Mouse (Mus musculus) stomach, embryonic 16.5 days (tissue): ENCODE data around the gene Mybpc2. TPM values are rescaled to one million over a fixed set of nuclear protein-coding genes. Genes with fewer than 3 reads are reported as not detected.

Source experiments
- ATAC-seq: fragments of 200-750 bp; cut with Nextera tagmentation; 2 replicates; pipeline ENCODE4 v1.8.0; 2017; ENCODE audit warnings: moderate number of reproducible peaks, moderate TSS enrichment; ENCODE audit not compliant: insufficient read depth, low FRiP score
- H3K27ac ChIP-seq: fragments of 300-500 bp; sonication (generic); 2 replicates; pipeline ENCODE4 v1.5.1; 2014; ENCODE audit warnings: low read length
- H3K27me3 ChIP-seq: fragments of 300-500 bp; sonication (generic); 2 replicates; pipeline ENCODE4 v1.6.1; 2014; ENCODE audit warnings: low read length, control low read depth, mixed read lengths; ENCODE audit not compliant: control insufficient read depth, insufficient read depth
- H3K36me3 ChIP-seq: fragments of 300-500 bp; sonication (generic); 2 replicates; pipeline ENCODE4 v1.6.1; 2014; ENCODE audit warnings: low read length; ENCODE audit not compliant: control insufficient read depth, insufficient read depth
- H3K4me1 ChIP-seq: fragments of 300-500 bp; sonication (generic); 2 replicates; pipeline ENCODE4 v1.6.1; 2014; ENCODE audit warnings: low read length, control low read depth, mixed read lengths; ENCODE audit not compliant: control insufficient read depth, insufficient read depth
- H3K4me2 ChIP-seq: fragments of 300-500 bp; sonication (generic); 2 replicates; pipeline ENCODE4 v1.6.1; 2014; ENCODE audit warnings: low read depth, low read length, mixed read lengths
- H3K4me3 ChIP-seq: fragments of 300-500 bp; sonication (generic); replicated peaks from 2 replicates; pipeline ENCODE4 v1.5.1; 2014; ENCODE audit warnings: mild to moderate bottlenecking, low read length
- H3K9ac ChIP-seq: fragments of 300-500 bp; sonication (generic); 2 replicates; pipeline ENCODE4 v1.6.1; 2014; ENCODE audit warnings: low read length
- H3K9me3 ChIP-seq: fragments of 300-500 bp; sonication (generic); replicated peaks from 2 replicates; pipeline ENCODE4 v1.6.1; 2016; ENCODE audit warnings: low read length, control low read depth; ENCODE audit not compliant: control insufficient read depth
- WGBS: fragments of 180-500 bp; shearing (Covaris S2); extraction: QIAGEN DNeasy Blood & Tissue Kit; methylation state at CpG from one replicate; pipeline ENCODE4 v1.1.7; 2014; 5-methylcytosine and 5-hydroxymethylcytosine counted together
- polyA plus RNA-seq: library from polyadenylated mRNA; unstranded; fragments of >200 nt; fragmentation: Nextera tagmentation; extraction: Ambion mirVana; gene quantifications from 2 replicates; pipeline ENCODE4 v1.2.1, GENCODE M21; 2015

Mybpc2 gene
- polyA plus RNA-seq, 1 experiment from 2014 or later, result 1.8 TPM

- peaks cover 17% of the 10 kb centered on the region; the same call in 1 of the 2 replicates for H3K36me3 ChIP-seq
- no peaks in the 10 kb centered on the region for H3K27me3 ChIP-seq
- 0 out of 2 replicates have a peak, but pooled peaks cover 4% of the 10 kb centered on the region for H3K9me3 ChIP-seq
- no peak overlapping the region for H3K27ac ChIP-seq
- no peak overlapping the region for H3K4me3 ChIP-seq
- 93% methylated on average over 23 of the region's 23 CpGs for WGBS
- H3K4me2 ChIP-seq, result no peak overlapping the region
- no peak overlapping the region for H3K9ac ChIP-seq
- peaks cover 15% of the 10 kb centered on the region for H3K4me1 ChIP-seq
- no peak for ATAC-seq
Measured at GRCm38 (mm10) chr7:44549621-44550408, 25.4 kb upstream of the Mybpc2 start.

GRCm38 (mm10) chr7:44548497-44549087 is 24.1 kb upstream of the Mybpc2 start, which contains the start of gene Pold1:
Pold1 (minus strand) TSS chr7:44548849.
- H3K27ac ChIP-seq, result peak within 1 kb of the TSS; percentile 73
- H3K36me3 ChIP-seq, result peaks cover 17% of the 10 kb centered on the region; the same call in 1 of the 2 replicates
- under 1% methylated on average over 43 of the region's 43 CpGs for WGBS
- ATAC-seq, result peak; percentile 96
- no peaks in the 10 kb centered on the region for H3K27me3 ChIP-seq
- H3K4me2 ChIP-seq, result peak within 1 kb of the TSS; percentile 90
- H3K4me1 ChIP-seq, result peaks cover 15% of the 10 kb centered on the region
- H3K9me3 ChIP-seq, result 0 out of 2 replicates have a peak, but pooled peaks cover 4% of the 10 kb centered on the region
- H3K9ac ChIP-seq, result peak within 1 kb of the TSS; percentile 78
- peak within 1 kb of the TSS; percentile 73 for H3K4me3 ChIP-seq

DNA sequence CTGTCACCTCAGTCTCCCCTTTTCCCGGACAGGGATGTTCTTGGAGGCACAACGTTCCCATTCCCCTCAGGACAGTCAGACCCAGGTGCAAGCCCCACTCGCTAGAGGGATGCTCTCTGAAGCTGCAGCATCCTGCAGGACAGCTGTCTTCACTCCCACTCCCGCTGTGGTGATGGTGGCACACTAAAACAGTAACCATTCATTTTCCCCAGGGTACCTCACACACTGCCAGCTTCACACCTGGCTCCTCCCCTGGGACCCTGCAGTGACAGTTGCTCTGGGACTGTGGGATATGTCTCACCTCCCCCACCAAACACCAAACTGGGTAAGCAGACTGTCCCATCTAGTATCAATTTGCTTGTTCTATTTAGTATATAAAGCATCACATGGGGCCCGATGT is 23.3 kb upstream of the Mybpc2 start:
- Histone ChIP-seq H3K4me3 (peak overlapping the region; percentile 73), H3K4me2 (peak overlapping the region; percentile 90), H3K9ac (peak overlapping the region; percentile 78), H3K27me3 (no peaks in the 10 kb centered on the region), H3K4me1 (peaks cover 10% of the 10 kb centered on the region), H3K9me3 (0 out of 2 replicates have a peak, but pooled peaks cover 4% of the 10 kb centered on the region), H3K36me3 (peaks cover 17% of the 10 kb centered on the region; the same call in 1 of the 2 replicates), H3K27ac (no peak overlapping the region)
- no peak for ATAC-seq
- WGBS, result 14% methylated on average over 5 of the region's 5 CpGs

- Histone ChIP-seq H3K4me3 (peak overlapping the region; percentile 73), H3K9me3 (0 out of 2 replicates have a peak, but pooled peaks cover 4% of the 10 kb centered on the region), H3K36me3 (peaks cover 17% of the 10 kb centered on the region; the same call in 1 of the 2 replicates), H3K27ac (no peak overlapping the region), H3K27me3 (no peaks in the 10 kb centered on the region), H3K4me2 (peak overlapping the region; percentile 90; the same call in 1 of the 2 replicates), H3K9ac (peak overlapping the region; percentile 78), H3K4me1 (peaks cover 9% of the 10 kb centered on the region)
- WGBS, result 88% methylated on average over 13 of the region's 13 CpGs
- ATAC-seq, result no peak
Measured at GRCm38 (mm10) chr7:44547041-44547440, 22.6 kb upstream of the Mybpc2 start.

- Histone ChIP-seq H3K4me3 (no peak overlapping the region), H3K27ac (no peak overlapping the region), H3K9me3 (0 out of 2 replicates have a peak, but pooled peaks cover 4% of the 10 kb centered on the region), H3K4me2 (no peak overlapping the region), H3K9ac (no peak overlapping the region), H3K36me3 (peaks cover 14% of the 10 kb centered on the region), H3K27me3 (no peaks in the 10 kb centered on the region), H3K4me1 (peaks cover 9% of the 10 kb centered on the region)
- WGBS, result 92% methylated on average over 3 of the region's 3 CpGs
- ATAC-seq, result no peak
Measured at GRCm38 (mm10) chr7:44546274-44546673, 21.8 kb upstream of the Mybpc2 start.

- WGBS, result 84% methylated on average over 12 of the region's 12 CpGs
- 0 out of 2 replicates have a peak, but pooled peaks cover 4% of the 10 kb centered on the region for H3K9me3 ChIP-seq
Measured at GRCm38 (mm10) chr7:44543071-44543470, 18.6 kb upstream of the Mybpc2 start.

DNA sequence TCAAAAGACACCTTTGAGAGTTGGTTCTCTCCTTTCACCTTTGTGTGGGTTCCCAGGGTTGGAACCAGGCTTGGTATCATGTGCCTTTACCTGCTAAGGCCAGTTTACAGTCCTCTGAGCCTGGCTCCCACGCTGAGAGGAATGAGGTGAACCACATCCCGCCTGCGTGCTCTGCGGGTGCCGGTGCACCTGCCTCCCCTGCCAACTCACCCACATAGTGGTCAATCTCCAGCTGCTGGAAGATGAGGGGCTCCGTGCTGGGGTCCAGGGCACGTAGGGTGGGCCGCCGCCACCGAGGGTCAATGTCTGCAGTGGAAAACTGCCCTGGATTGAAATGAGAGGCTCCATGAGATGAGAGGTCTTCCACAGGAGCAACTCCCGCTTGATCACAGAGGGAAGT is 18.1 kb upstream of the Mybpc2 start:
- 93% methylated on average over 11 of the region's 11 CpGs for WGBS
- no peak overlapping the region for H3K27ac ChIP-seq
- H3K9me3 ChIP-seq, result 0 out of 2 replicates have a peak, but pooled peaks cover 4% of the 10 kb centered on the region
- H3K4me2 ChIP-seq, result no peak overlapping the region
- H3K4me3 ChIP-seq, result no peak overlapping the region
- no peak for ATAC-seq
- peaks cover 21% of the 10 kb centered on the region for H3K36me3 ChIP-seq
- no peak overlapping the region for H3K9ac ChIP-seq
- peaks cover 3% of the 10 kb centered on the region for H3K4me1 ChIP-seq
- no peaks in the 10 kb centered on the region for H3K27me3 ChIP-seq

More at GRCm38 (mm10) chr7:44543071-44543470, 18.6 kb upstream of the Mybpc2 start:
- Histone ChIP-seq H3K27ac (no peak overlapping the region), H3K4me2 (no peak overlapping the region), H3K9ac (no peak overlapping the region), H3K27me3 (no peaks in the 10 kb centered on the region), H3K36me3 (peaks cover 16% of the 10 kb centered on the region), H3K4me3 (no peak overlapping the region), H3K4me1 (peaks cover 8% of the 10 kb centered on the region)
- no peak for ATAC-seq

DNA sequence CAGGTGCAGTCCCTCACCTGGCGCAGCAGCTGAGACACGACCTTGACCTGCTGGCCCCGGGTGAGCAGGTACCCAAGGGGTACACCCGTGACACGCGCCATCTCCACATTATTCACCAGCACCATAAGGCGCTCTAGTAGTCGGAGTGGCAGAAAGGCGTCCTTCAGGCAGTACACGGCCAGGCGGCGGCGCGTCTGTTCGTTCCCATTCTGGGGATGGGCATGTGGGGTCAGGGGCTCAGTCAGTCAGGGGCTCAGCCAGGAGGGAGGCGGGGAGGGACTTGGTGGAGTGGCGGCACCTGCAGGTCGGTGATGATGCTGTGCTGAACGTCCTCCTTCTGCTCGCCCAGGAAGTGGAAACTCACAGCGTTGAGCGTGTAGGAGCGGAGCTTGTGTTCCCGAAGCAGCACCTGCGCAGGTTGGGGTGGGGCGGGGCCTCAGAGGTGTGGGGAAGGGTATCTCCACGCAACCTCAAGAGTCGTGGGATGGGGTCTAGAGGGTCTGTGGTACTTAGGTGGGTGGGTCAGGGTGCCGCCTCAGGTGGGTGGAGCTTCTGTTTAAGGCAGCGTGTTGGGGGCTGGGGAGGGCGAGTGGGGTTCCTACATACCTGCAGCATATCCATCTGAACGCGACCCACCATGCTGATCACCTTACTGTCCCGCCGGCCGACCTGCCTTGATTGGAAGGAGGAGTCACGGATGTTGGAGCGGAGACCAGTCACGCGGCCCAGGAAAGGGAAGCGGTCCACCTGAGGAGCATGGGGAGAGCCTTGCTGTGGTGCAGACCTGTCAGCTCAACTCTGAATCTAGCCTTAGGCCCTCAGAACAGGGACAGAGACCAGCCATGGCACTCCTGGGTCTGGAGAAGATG is 14.5 kb upstream of the Mybpc2 start:
- 89% methylated on average over 41 of the region's 41 CpGs for WGBS

More for the DNA sequence above, 14.5 kb upstream of the Mybpc2 start:
- Histone ChIP-seq H3K4me3 (no peak overlapping the region), H3K27me3 (no peaks in the 10 kb centered on the region), H3K9ac (no peak overlapping the region), H3K9me3 (no peaks in the 10 kb centered on the region), H3K27ac (no peak overlapping the region), H3K4me1 (no peaks in the 10 kb centered on the region), H3K36me3 (peaks cover 35% of the 10 kb centered on the region), H3K4me2 (no peak overlapping the region)
- ATAC-seq, result no peak
